Mouse (Mus musculus): ENCODE results near the gene Fnbp1l.

Fnbp1l gene

DNA sequence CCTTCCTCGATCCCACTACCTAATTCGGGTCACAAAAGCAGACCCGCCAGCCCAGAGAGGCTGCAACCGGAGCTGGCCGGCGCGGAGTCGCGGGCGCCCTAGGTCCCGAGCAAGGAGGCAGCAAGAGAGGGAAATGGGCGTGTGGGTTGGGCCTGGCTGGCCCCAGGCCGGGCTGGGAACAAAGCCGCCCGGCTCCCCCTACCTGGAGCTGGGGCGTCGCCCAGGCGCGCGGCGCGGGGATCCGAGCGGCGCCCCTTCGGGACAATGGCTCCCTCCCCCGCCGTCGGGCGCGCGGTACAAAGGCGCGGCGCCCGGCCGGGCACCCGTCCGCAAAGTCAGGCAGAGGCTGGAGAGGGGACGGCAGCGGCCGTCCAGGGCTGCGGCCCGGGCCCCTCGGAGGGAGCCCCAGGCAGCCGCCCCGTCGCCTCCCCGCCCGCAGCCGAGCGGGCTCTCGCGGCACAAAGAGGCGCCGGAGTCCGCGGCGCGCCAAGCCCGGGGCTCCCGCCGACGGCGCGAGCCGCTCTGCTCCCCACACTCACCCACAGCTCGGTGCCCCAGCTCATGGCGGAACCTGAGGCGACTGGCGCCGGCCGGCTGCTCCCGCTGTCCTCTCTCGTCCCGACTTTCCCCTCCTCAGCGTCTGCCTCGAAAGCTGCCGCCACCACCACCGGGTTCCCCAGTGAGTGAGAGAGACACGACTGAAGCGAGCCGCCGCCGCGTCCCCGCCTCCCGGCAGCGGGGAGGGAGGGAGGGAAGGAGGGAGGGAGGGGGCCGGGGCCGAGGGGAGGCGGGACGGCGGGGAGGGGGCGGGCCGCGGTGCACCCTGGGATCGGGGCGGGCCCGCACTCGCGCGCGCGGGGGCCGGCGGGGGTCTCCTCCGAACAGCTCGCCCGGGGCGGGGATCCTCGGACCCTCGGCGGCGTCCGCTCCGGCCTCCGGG lies at the start of gene Fnbp1l:
Gene Fnbp1l, minus strand, starts transcription at position 725 of the 940 bp plus-strand sequence.
- peak; percentile 63 for DNase-seq (ENCODE audit: low read depth, low spot score)

DNA sequence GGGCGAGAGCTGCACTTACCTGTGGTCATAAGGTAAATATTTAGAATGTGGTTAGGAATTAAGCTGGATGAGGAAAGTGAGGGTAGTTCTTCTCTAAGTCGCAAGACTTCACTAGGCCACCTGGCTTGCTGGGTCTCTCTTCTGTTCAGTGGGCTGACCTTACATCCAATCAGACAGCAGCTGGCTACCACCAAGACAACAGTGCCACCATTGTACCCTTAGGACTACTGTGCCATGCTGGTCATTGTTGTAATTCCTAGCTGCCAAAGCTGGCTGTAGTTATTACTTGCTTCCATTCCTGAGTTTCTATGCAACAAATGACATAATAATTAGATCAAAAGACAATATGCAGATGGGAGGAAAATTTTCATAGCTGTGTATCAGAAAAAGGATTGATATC lies 41.3 kb upstream of the Fnbp1l start:
- DNase-seq (ENCODE audit: low read depth, low spot score), result no peak

DNA sequence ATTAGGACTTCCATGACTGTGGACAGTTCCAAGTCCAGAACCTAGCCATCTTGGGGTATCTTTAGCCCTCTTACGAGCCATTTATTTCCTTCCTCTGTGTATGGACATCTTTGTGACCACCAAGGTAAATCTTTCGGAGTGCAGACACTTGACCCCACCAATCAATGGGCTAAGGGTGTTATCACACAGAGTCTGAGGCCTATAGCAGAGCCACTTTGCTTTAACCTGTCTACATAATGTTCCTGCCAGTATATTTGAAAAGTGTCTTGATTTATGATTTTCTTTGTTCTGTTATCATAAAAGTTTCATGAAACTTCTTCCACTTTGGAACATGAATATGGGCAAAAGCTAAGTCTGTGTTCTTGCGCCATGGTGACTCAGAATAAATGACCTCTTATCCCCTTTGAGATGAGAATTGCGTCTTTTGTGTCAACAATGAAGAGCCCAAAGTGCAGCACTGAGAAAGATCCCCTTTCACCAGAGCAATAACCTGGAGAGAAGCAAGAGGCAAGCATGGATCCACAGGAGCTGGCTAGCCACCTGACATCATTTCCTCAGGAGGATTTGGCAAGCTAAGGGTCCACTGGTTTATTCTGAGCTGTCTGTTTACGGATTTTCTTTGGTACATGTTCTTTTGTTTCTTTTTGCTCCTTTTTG lies 39.9 kb upstream of the Fnbp1l start:
- no peak for DNase-seq (ENCODE audit: low read depth, low spot score)

DNA sequence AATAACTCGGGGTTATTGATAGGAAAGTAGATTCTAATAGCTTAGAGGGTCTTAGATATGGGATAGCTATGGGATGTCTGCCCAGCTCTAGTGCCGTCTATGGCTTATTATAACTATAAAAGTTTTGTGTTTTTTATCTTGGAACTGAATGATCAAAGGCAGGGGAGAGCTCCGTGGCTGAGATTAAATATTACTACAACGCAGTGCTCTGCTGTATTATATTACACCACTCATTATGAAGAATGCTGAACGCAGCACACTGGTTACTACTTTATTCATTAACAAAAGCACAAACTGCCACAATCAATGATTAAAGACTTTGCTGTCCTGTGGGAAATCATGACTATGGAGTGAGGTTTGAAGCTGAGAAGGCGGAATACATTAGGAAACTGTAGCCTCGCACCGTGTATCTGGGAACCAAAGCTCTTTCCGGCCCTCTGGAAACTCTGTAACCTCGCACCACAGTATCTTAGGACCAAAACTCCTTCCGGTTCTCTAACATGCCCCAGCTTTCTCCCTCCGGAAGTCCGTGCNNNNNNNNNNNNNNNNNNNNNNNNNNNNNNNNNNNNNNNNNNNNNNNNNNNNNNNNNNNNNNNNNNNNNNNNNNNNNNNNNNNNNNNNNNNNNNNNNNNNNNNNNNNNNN lies 27.8 kb upstream of the Fnbp1l start:
- no peak for DNase-seq (ENCODE audit: low read depth, low spot score)

DNA sequence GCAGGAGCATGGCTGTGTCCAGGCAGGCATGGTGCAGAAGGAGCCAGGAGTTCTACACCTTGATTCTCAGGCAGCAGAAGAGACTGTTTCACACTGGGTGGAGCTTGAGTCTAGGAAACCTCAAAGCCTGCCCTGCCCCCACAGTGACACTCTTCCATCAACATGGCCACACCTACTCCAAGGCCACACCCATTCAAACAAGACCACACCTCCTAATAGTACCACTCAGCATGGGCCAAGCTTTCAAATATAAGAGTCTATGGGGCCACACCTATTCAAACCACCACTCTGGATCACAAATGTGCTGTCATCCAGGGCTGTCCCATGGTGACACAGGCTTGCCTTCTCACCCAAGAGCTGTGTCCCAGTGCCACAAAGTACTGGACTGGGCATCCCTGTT lies 20.8 kb upstream of the Fnbp1l start:
- DNase-seq (ENCODE audit: low read depth, low spot score), result no peak

DNA sequence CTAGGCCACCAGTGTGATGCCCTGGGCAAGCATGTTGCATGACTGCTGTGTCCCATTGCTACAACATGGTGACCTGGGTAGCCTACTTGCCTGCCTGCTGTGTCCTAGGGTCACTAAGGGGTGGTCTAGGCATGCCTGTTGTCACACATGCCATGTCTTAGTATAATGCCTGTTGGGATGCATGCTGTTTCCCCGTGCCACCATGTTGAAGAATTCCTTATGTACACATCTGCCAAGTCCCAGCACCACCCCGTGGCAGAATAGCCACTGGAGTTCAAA lies 19.6 kb upstream of the Fnbp1l start:
- no peak for DNase-seq (ENCODE audit: low read depth, low spot score)

DNA sequence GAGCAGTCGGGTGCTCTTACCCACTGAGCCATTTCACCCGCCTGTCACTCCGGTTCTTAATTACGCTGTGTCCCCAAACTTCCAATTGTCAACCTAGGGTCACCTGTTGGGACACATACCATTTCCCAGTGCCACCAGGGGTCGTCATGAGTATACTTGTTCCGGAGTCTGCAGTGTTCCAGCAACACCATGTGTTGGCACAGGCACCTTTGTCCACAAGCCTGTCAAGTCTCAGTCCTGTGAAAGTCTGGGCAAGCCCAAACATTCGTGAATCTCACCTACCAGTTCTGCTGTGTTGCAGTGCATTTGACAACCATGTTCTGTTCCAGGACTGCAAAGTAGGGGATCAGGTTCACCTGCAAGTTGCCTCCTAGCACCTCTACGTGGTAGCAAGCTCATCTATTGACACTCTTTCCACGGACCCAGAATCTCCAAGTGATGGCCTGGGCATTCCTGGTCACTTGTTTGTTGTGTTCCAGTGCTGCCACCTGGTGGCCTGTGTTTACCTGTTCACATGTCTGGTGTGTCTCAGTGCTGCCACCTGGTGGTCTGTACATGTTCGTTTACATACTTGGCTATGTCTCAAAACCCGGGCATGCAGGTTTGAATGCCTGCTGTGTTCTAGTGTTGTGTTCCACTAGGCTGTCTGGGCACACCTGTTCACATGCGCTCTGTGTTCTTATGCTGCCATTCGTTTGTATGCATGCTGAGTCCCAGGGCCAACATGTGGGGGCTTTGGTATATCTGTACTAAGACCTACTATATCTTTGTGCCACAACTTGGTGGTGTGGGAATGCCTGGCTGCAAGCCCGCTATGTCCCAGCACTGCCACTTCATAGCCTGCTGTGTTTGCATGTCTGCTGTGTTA lies 19.0 kb upstream of the Fnbp1l start:
- DNase-seq (ENCODE audit: low read depth, low spot score), result peak; percentile 98

DNA sequence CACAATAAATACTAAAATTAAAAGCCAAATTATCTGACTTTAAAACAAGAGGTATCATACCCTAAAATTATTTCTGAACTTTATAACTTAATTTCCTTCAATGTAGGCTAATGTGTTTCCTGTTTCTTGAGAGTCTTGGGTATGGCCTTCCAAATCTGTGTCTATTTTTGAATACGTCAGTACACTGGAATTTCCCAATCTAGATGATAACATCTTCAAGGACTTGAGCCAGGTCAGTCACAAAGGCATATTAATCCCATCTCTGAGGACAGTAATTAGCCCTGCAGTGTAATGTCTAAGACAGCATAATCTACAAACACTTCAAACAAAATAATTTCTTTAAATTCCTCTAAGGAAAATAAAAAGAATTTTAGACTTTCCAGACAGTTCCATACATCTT lies 17.8 kb upstream of the Fnbp1l start:
- no peak for DNase-seq (ENCODE audit: low read depth, low spot score)

DNA sequence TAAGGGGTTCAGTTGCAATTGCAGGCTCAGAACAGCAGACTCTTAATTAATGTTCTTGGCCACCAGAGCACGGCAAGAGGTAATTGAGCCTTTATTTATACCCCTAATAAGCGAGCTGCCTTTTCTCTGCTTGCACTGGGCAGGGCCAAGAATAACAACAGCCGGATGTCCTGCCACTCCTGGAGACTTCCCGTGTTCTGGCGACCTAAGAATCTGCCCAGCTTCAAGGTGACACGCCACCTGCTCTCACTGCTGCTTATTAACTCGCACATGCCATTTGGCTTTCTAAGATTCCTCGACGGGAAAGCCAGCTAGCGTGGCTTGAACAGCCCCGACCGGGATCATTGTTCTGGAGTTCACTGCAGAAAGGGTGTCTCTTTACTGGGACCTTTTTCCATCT lies 15.7 kb upstream of the Fnbp1l start:
- DNase-seq (ENCODE audit: low read depth, low spot score), result no peak

DNA sequence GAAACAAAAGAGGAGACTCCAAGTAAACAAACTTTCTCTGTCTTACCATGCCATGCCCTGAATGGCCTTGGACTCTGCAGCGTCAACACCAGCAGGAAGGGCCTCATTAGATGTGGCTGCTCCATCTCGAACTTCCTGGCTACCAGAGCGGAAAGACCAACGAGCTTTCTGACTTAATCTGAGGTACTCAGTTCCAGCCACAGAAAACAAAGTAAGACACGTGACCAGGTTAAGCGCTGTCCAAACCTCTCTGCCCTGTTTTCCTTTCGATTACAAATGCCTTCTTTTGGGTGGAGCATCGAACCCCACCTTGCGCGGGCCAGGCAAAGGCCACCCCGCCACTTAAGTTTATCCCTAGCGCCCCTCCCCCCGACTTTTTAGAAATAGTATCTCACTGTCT lies 10.1 kb upstream of the Fnbp1l start:
- DNase-seq (ENCODE audit: low read depth, low spot score), result peak; percentile 21

DNA sequence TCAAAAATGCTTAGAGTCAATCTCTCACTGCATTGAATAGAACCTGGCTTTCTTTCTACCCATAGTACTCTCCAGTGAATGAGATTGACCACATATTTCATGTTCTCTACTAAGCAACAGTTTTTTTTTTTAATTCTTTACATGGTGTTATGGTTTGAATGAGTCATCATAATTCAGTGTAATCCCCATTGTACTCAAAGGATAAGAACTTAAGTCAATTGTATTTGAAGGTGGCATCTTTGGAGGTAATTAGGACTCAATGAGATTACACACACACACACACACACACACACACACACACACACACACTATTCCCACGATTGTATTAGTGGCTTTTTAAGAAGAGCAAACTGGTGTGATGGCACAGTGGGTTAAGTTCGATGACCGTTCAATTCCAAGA lies 9.4 kb upstream of the Fnbp1l start:
- DNase-seq (ENCODE audit: low read depth, low spot score), result no peak

DNA sequence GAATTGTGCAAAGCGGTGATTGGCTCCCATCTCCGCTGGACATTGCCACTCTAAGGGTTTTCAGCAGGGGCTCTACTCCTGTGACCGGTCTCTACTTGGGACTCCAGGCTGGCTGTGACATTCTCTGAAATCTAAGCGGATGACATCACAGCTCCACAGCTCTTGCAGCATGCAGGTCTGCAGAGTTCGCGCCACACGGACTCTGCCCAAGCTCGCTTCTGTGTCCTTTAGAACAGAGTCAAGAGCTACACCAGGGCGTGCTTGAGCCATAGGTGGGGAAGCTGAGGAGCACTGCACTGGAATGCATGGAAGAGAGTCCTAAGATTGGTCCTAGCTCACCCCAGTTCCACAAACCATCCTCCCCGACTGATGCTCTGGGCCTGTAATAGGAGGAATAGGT lies 9.0 kb upstream of the Fnbp1l start:
- DNase-seq (ENCODE audit: low read depth, low spot score), result no peak

DNA sequence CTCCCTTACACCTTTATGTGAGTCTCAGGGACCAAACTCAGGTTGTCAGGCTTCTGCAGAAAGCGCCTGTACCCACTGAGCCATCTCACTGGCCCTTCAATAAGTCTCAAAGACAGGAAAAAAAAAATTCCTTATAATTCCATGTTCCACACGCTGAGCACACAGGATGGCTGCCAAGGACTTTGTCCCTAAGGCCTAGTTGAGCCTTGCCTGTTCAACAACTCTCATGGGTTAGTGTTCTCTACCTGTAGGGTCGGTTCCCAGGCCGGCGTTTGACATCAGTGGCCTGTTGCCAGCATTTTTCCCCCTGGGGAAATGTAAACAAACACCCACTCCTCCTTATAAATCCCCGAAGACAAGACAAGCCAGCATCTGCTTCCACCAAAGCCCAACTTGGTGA lies 8.3 kb upstream of the Fnbp1l start:
- DNase-seq (ENCODE audit: low read depth, low spot score), result no peak

DNA sequence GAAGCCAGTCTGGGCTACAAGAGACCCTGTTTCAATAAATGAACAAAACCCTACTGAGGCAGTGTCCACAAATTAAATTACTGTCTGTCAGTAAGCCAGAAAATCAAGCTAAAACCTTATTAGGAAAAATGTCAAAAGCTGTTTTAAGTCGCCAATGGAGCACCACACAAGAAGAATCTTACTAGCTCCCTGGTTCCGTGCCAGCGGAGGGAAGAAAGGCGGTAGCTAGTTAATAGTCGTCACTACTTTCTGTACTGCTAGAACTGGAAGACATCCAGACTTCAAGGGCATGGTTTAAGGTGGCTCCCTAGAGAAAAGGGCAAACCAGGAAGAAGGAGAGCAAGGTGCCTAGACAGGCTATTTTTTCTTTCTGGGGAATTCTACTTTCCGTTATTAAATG lies 5.1 kb upstream of the Fnbp1l start:
- no peak for DNase-seq (ENCODE audit: low read depth, low spot score)

DNA sequence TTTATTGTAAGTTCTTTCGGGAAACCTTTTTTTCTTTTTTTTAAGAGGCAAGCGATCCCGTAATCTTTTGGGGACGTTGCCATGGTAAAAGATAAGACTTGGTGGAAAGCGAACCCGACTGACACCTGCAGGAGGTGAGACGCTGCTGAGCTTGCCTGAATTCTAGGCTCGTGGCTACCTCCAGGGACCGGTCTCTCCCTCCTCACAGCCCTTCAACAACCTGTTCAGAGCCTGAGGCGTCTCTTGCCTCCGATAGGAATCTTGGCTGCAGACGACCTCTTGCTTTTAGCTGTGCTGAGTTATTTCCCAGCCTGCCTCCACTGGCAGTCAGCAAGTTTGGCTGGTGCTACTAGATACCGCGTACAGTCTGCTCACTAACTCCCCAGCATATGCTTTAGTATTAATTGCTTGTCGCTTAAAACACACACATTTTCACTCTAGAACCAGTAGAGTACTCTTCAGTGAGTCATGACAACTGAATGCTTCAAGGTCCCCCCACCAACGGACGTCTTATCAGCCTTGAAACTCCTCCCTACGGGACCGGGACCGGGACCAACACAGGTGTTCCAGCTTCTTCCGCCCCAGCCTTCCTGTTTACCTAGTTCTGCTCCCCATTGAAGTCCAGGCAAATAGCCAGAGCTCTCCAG lies 893 bp upstream of the Fnbp1l start:
- DNase-seq (ENCODE audit: low read depth, low spot score), result peak; percentile 46

DNA sequence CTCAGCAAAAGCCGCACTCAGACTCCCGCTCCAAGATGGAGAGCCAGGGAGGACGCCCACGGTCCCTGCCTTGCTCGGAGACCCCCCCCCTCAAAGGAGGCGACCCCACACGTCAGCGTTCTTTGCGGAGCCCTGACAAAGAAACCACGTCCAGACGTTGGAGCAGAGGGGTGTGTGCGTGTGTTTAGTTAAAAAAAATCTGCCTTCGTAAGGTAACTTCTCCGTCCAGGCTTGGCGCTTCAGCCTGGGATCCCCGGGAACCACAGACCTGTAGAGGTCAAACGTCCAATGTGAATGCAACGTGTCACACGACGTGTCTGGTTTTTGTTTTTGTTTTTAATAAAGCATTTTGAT lies 393 bp upstream of the Fnbp1l start:
- no peak for DNase-seq (ENCODE audit: low read depth, low spot score)

DNA sequence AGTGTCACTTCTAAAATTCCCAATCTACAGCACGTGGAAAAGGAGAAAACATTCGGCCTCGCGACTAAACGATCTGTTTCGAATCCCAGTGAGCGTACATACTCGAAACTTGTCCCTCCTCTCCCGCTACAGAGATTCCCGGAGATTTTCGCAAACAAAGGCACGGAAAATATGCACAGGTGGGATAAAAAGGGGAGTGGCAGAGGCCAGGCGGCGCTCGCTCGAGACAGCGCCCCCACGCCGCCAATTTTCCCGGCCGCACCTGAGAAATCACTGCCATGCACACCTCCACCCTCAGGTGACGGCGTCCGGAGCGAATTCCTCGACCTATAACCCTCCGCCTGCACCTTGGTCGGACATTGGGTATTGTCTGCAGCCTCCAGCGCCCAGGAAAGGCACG lies 1.1 kb downstream of the Fnbp1l start:
- DNase-seq (ENCODE audit: low read depth, low spot score), result peak; percentile 11

DNA sequence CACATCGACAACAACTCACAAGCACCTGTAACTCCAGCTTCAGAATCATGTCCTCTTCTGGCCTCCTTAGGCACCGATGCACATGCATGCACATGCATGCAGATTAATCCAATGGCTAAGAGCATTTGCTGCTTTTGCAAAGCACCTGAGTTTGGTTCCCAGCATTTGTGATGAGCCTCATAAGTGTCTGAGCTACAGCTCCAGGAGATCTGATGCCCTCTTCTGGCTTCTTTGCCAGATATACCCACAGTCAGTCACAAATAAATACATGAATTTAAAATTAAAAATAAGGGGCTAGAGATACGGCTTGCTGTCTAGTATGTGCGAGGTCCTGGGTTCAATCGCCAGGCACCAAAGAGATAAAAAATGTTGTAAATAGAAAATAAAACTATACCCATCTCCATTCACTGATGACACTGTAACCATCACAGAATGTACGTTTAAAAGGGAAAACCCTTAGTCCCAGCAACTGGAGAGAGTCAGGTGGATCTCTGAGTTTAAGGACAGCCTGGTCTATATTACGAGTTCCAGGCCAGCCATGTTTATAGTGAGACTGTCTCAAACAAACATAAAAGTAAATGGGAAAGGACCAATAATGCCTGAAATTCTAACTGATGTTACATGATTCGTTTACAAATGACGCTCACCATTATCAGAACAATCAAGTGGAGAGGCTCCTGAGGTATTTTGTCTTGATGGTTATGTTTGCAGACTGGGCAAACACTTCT lies 1.7 kb downstream of the Fnbp1l start:
- no peak for DNase-seq (ENCODE audit: low read depth, low spot score)

DNA sequence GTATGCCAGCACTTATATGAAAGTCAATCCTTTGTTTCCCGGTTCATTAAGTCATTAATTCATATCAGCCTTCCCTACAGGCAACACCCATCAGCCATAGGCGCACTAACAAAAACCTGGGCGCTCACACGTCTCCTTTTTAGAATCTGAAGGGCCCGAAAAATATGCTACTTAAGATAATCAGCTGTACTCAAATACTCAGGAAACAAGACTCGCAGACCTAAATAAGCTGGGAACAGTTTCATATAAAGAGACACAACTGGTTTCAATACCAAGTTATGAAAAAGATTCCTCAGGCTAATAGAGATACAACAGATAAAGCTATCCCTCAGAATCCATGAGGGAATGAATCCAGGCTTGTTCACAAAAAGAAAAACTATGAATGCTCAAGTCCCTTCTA lies 7.0 kb downstream of the Fnbp1l start:
- DNase-seq (ENCODE audit: low read depth, low spot score), result no peak

DNA sequence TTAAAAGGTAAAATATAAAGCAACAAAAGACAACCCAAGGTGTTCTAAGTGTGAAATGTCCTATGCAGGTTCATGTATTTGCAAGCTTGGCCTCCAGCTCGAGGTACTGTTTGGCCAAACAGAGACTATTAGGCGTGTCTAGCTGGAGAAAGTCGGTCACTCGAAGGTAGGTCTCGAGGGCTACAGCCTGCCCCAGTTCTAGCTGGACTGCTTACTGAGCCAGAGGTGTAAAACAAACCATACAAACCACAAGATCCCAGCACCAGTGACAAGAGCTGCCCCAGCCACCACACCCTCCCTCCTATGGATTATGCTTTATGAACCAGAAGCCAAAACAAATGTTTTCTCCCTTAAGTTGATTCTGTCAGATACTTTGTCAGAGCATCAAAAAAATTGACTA lies 7.8 kb downstream of the Fnbp1l start:
- no peak for DNase-seq (ENCODE audit: low read depth, low spot score)
